Mouse (Mus musculus) T-helper 1 cell (primary cell): Measurements from ENCODE around the gene Nfkb2.

Source experiments
- in situ Hi-C: fragments of 300-600 bp; cut with MboI, MseI; formaldehyde crosslinking; loops from one replicate; pipeline ENCODE4 v1.15.1; 2025; ENCODE audit warnings: high pct_unique_total_duplicates

Gene Nfkb2

GRCm38 (mm10) chr19:46339287-46339971 is 35.3 kb downstream of the Nfkb2 start:
- in situ Hi-C loops, result no loop called here

- in situ Hi-C loops, result no loop called here
Observed at GRCm38 (mm10) chr19:46344710-46345419, 40.7 kb downstream of the Nfkb2 start.

- in situ Hi-C loops, result no loop called here
Observed at GRCm38 (mm10) chr19:46347146-46347545, 43.0 kb downstream of the Nfkb2 start.

GRCm38 (mm10) chr19:46347936-46348668 is 44.0 kb downstream of the Nfkb2 start:
- in situ Hi-C loops, result no loop called here

- in situ Hi-C loops, result no loop called here
Observed at GRCm38 (mm10) chr19:46348761-46349458, 44.8 kb downstream of the Nfkb2 start.

- in situ Hi-C loops, result no loop called here
Observed at GRCm38 (mm10) chr19:46349550-46349949, 45.4 kb downstream of the Nfkb2 start.

GRCm38 (mm10) chr19:46350168-46350932 is 46.2 kb downstream of the Nfkb2 start, which contains the start of gene 2310034G01Rik:
TSS of gene 2310034G01Rik (minus strand) at chr19:46350302.
- in situ Hi-C loops, result no loop called here

GRCm38 (mm10) chr19:46356701-46357138 is 52.6 kb downstream of the Nfkb2 start:
- in situ Hi-C loops, result no loop called here

- in situ Hi-C loops, result no loop called here
Observed at GRCm38 (mm10) chr19:46357344-46358280, 53.5 kb downstream of the Nfkb2 start.

GRCm38 (mm10) chr19:46358381-46358780 is 54.3 kb downstream of the Nfkb2 start:
- in situ Hi-C loops, result no loop called here
